Mouse (Mus musculus) T-cell, adult 2 months (primary cell): ENCODE measurements at regions not wholly inside any gene's neighbourhood (a gene's known extent, or its start where the extent isn't known, plus 50 kb on each side); places are given as distances from the start of the nearest gene placed in this dataset.

ENCODE experiments used
- DNase-seq: peaks from one replicate; pipeline ENCODE4 v3.0.0; 2022; ENCODE audit warnings: low spot score

GRCm38 (mm10) chr3:149169442-149169841 is 179.1 kb upstream of the Adgrl2 start:
- no peak for DNase-seq

- DNase-seq: no peak
Measured at GRCm38 (mm10) chr3:149167997-149168396, 177.6 kb upstream of the Adgrl2 start.

- DNase-seq: no peak
Measured at GRCm38 (mm10) chr3:149164804-149165203, 174.4 kb upstream of the Adgrl2 start.

- no peak for DNase-seq
Measured at GRCm38 (mm10) chr3:149163591-149163990, 173.2 kb upstream of the Adgrl2 start.

GRCm38 (mm10) chr3:149160833-149161232 is 170.5 kb upstream of the Adgrl2 start:
- DNase-seq: no peak

GRCm38 (mm10) chr3:149157381-149157780 is 167.0 kb upstream of the Adgrl2 start:
- no peak for DNase-seq

- no peak for DNase-seq
Measured at GRCm38 (mm10) chr3:149152312-149152711, 162.0 kb upstream of the Adgrl2 start.

- no peak for DNase-seq
Measured at GRCm38 (mm10) chr3:149150796-149151195, 160.4 kb upstream of the Adgrl2 start.

GRCm38 (mm10) chr3:149148608-149149007 is 158.3 kb upstream of the Adgrl2 start:
- no peak for DNase-seq

GRCm38 (mm10) chr3:149147916-149148315 is 157.6 kb upstream of the Adgrl2 start:
- DNase-seq: no peak

- no peak for DNase-seq
Measured at GRCm38 (mm10) chr3:149146673-149147072, 156.3 kb upstream of the Adgrl2 start.

- no peak for DNase-seq
Measured at GRCm38 (mm10) chr3:149140461-149140860, 150.1 kb upstream of the Adgrl2 start.

GRCm38 (mm10) chr3:149134028-149134938 is 143.9 kb upstream of the Adgrl2 start:
- DNase-seq: no peak

- no peak for DNase-seq
Measured at GRCm38 (mm10) chr3:149118806-149119205, 128.5 kb upstream of the Adgrl2 start.

- no peak for DNase-seq
Measured at GRCm38 (mm10) chr3:149117684-149118056, 127.3 kb upstream of the Adgrl2 start.

- no peak for DNase-seq
Measured at GRCm38 (mm10) chr3:149117018-149117683, 126.8 kb upstream of the Adgrl2 start.

GRCm38 (mm10) chr3:149116604-149117003 is 126.2 kb upstream of the Adgrl2 start:
- no peak for DNase-seq

GRCm38 (mm10) chr3:149115901-149116300 is 125.5 kb upstream of the Adgrl2 start:
- DNase-seq: no peak

GRCm38 (mm10) chr3:149112878-149113277 is 122.5 kb upstream of the Adgrl2 start:
- DNase-seq: no peak

- DNase-seq: no peak
Measured at GRCm38 (mm10) chr3:149111529-149112439, 121.4 kb upstream of the Adgrl2 start.

- DNase-seq: no peak
Measured at GRCm38 (mm10) chr3:149110831-149111230, 120.5 kb upstream of the Adgrl2 start.
